Mouse (Mus musculus) thymus, adult 2 months (tissue): ENCODE results near the gene Trim63. TPM values are rescaled to one million over a fixed set of nuclear protein-coding genes. Genes with fewer than 3 reads are reported as not detected.

Experiments
- DNase-seq: peaks from one replicate; pipeline ENCODE4 v3.0.0; 2021
- H3K27ac ChIP-seq: fragments of 200-500 bp; 2 replicates; pipeline ENCODE4 v1.5.1; 2012; ENCODE audit warnings: low read length, control low read depth; ENCODE audit not compliant: control insufficient read depth, insufficient read depth
- H3K27me3 ChIP-seq: fragments of 200-500 bp; 2 replicates; pipeline ENCODE4 v1.6.1; 2012; ENCODE audit warnings: mild to moderate bottlenecking, low read length, moderate library complexity, mixed read lengths; ENCODE audit not compliant: control insufficient read depth, insufficient read depth
- H3K36me3 ChIP-seq: fragments of 200-500 bp; 2 replicates; pipeline ENCODE4 v1.6.1; 2012; ENCODE audit warnings: mild to moderate bottlenecking, low read length, moderate library complexity; ENCODE audit not compliant: control insufficient read depth, insufficient read depth
- H3K4me1 ChIP-seq: fragments of 200-500 bp; replicated peaks from 2 replicates; pipeline ENCODE4 v1.6.1; 2012; ENCODE audit warnings: low read length; ENCODE audit not compliant: control insufficient read depth, insufficient read depth
- H3K4me3 ChIP-seq: fragments of 200-500 bp; 2 replicates; pipeline ENCODE4 v1.5.1; 2012; ENCODE audit warnings: mild to moderate bottlenecking, low read length, control low read depth, moderate library complexity; ENCODE audit not compliant: control insufficient read depth, insufficient read depth
- CTCF ChIP-seq: fragments of 200-500 bp; IDR thresholded peaks from 2 replicates; pipeline ENCODE4 v1.5.1; 2012; ENCODE audit warnings: mild to moderate bottlenecking, control low read depth, low read length, moderate library complexity, borderline replicate concordance; ENCODE audit not compliant: control insufficient read depth, poor library complexity, insufficient read depth; ENCODE audit errors: extremely low read depth
- POLR2A ChIP-seq: fragments of 200-500 bp; IDR thresholded peaks from 2 replicates; pipeline ENCODE4 v1.6.1; 2012; ENCODE audit warnings: mild to moderate bottlenecking, low read length, control low read depth, moderate library complexity; ENCODE audit not compliant: control insufficient read depth, poor library complexity, insufficient read depth; ENCODE audit errors: extremely low read depth
- WGBS: fragments of 180-500 bp; shearing (Covaris S2); methylation state at CpG from one replicate; pipeline ENCODE4 v1.1.7; 2018; 5-methylcytosine and 5-hydroxymethylcytosine counted together
- polyA plus RNA-seq: library from polyadenylated mRNA; depleted of rRNA; stranded (reverse); fragments of >200 nt; gene quantifications from 2 replicates; pipeline ENCODE4 v1.2.3, GENCODE M21; 2012

Gene Trim63
- polyA plus RNA-seq, 1 experiment = 5.9 TPM

- Histone ChIP-seq H3K36me3 (no peaks in the 10 kb centered on the region), H3K4me3 (no peak overlapping the region), H3K27ac (no peak overlapping the region), H3K4me1 (peaks cover 9% of the 10 kb centered on the region), H3K27me3 (no peaks in the 10 kb centered on the region)
- 93% methylated on average over 7 of the region's 7 CpGs for WGBS
- DNase-seq = no peak
- TF ChIP-seq POLR2A = no peak
- TF ChIP-seq CTCF = no peak
Measured at GRCm38 (mm10) chr4:134310106-134310505, 4.8 kb upstream of the Trim63 start.

GRCm38 (mm10) chr4:134310656-134311055 is 4.3 kb upstream of the Trim63 start:
- TF ChIP-seq CTCF (no peak), POLR2A (no peak)
- no peak overlapping the region for H3K27ac ChIP-seq
- peaks cover 9% of the 10 kb centered on the region for H3K4me1 ChIP-seq
- no peak overlapping the region for H3K4me3 ChIP-seq
- 89% methylated on average over 9 of the region's 9 CpGs for WGBS
- DNase-seq = no peak
- H3K27me3 ChIP-seq = no peaks in the 10 kb centered on the region
- H3K36me3 ChIP-seq = no peaks in the 10 kb centered on the region

- peaks cover 9% of the 10 kb centered on the region for H3K4me1 ChIP-seq
- WGBS = 65% methylated on average over 9 of the region's 9 CpGs
- H3K4me3 ChIP-seq = no peak overlapping the region
- H3K36me3 ChIP-seq = no peaks in the 10 kb centered on the region
- TF ChIP-seq POLR2A = no peak
- no peak for TF ChIP-seq CTCF
- H3K27ac ChIP-seq = no peak overlapping the region
- no peak for DNase-seq
- H3K27me3 ChIP-seq = no peaks in the 10 kb centered on the region
Measured at GRCm38 (mm10) chr4:134311784-134312183, 3.1 kb upstream of the Trim63 start.

- H3K27me3 ChIP-seq = no peaks in the 10 kb centered on the region
- H3K4me3 ChIP-seq = no peak overlapping the region
- TF ChIP-seq POLR2A = no peak
- no peak for TF ChIP-seq CTCF
- no peaks in the 10 kb centered on the region for H3K36me3 ChIP-seq
- WGBS = 96% methylated on average over 5 of the region's 5 CpGs
- DNase-seq = no peak
- H3K4me1 ChIP-seq = peaks cover 4% of the 10 kb centered on the region
- no peak overlapping the region for H3K27ac ChIP-seq
Measured at GRCm38 (mm10) chr4:134312341-134312740, 2.6 kb upstream of the Trim63 start.

GRCm38 (mm10) chr4:134312901-134313300 is 2.0 kb upstream of the Trim63 start:
- DNase-seq = no peak
- H3K27me3 ChIP-seq = no peaks in the 10 kb centered on the region
- H3K4me3 ChIP-seq = no peak overlapping the region
- no peaks in the 10 kb centered on the region for H3K4me1 ChIP-seq
- no peak for TF ChIP-seq CTCF
- TF ChIP-seq POLR2A = no peak
- no peaks in the 10 kb centered on the region for H3K36me3 ChIP-seq
- 97% methylated on average over 6 of the region's 6 CpGs for WGBS
- H3K27ac ChIP-seq = no peak overlapping the region

GRCm38 (mm10) chr4:134314081-134314655 is 752 bp upstream of the Trim63 start:
- Histone ChIP-seq H3K27me3 (no peaks in the 10 kb centered on the region), H3K27ac (no peak overlapping the region), H3K4me3 (no peak overlapping the region), H3K4me1 (no peaks in the 10 kb centered on the region), H3K36me3 (no peaks in the 10 kb centered on the region)
- DNase-seq = no peak
- TF ChIP-seq POLR2A = no peak
- TF ChIP-seq CTCF = no peak
- WGBS = 92% methylated on average over 4 of the region's 4 CpGs

GRCm38 (mm10) chr4:134315470-134315869 is 550 bp downstream of the Trim63 start:
- Histone ChIP-seq H3K27me3 (no peaks in the 10 kb centered on the region), H3K27ac (no peak overlapping the region), H3K36me3 (no peaks in the 10 kb centered on the region), H3K4me3 (no peak overlapping the region), H3K4me1 (no peaks in the 10 kb centered on the region)
- WGBS = 94% methylated on average over 9 of the region's 9 CpGs
- no peak for TF ChIP-seq CTCF
- no peak for TF ChIP-seq POLR2A
- no peak for DNase-seq
